Mouse (Mus musculus) heart, adult 2 months (tissue): ENCODE measurements at regions not wholly inside any gene's neighbourhood (a gene's known extent, or its start where the extent isn't known, plus 50 kb on each side); places are given as distances from the start of the nearest gene placed in this dataset.

Experiments used
- CTCF ChIP-seq: fragments of 200-600 bp; IDR thresholded peaks from 2 replicates; pipeline ENCODE4 v1.8.1; 2022; ENCODE audit warnings: antibody characterized with exemption, mild to moderate bottlenecking, moderate library complexity
- EP300 ChIP-seq: fragments of 200-500 bp; IDR thresholded peaks from 2 replicates; pipeline ENCODE4 v1.6.1; 2011; ENCODE audit warnings: low read depth, low read length, control low read depth; ENCODE audit not compliant: insufficient read depth
- POLR2A ChIP-seq: fragments of 200-500 bp; IDR thresholded peaks from 2 replicates; pipeline ENCODE4 v1.6.1; 2011; ENCODE audit warnings: mild to moderate bottlenecking, low read depth, low read length, control low read depth; ENCODE audit not compliant: insufficient read depth

GRCm38 (mm10) chr4:137183181-137183850, 94.0 kb upstream of the Wnt4 start:
- TF ChIP-seq CTCF (no peak), EP300 (no peak), POLR2A (no peak)
